Mouse (Mus musculus) liver, postnatal 0 days (tissue): ENCODE measurements at regions not wholly inside any gene's neighbourhood (a gene's known extent, or its start where the extent isn't known, plus 50 kb on each side); places are given as distances from the start of the nearest gene placed in this dataset.

Experiments used
- ATAC-seq: fragments of 200-750 bp; cut with Nextera tagmentation; 2 replicates; pipeline ENCODE4 v1.8.0; 2017; ENCODE audit warnings: mild to moderate bottlenecking, moderate library complexity
- DNase-seq: peaks from one replicate; pipeline ENCODE4 v3.0.0-alpha.2; 2016
- H3K27ac ChIP-seq: fragments of 300-500 bp; sonication (generic); 2 replicates; pipeline ENCODE4 v1.5.1; 2014; ENCODE audit warnings: antibody characterized with exemption, moderate library complexity, mild to moderate bottlenecking, low read depth
- H3K27me3 ChIP-seq: fragments of 300-500 bp; sonication (generic); 2 replicates; pipeline ENCODE4 v1.6.1; 2014; ENCODE audit warnings: low read length, control low read depth, mixed read lengths; ENCODE audit not compliant: insufficient read depth
- H3K36me3 ChIP-seq: fragments of 300-500 bp; sonication (generic); replicated peaks from 2 replicates; pipeline ENCODE4 v1.6.1; 2014; ENCODE audit warnings: mild to moderate bottlenecking, control low read depth, low read length, moderate library complexity, mixed read lengths; ENCODE audit not compliant: insufficient read depth
- H3K4me1 ChIP-seq: fragments of 300-500 bp; sonication (generic); 2 replicates; pipeline ENCODE4 v1.6.1; 2014; ENCODE audit warnings: antibody characterized with exemption, mild to moderate bottlenecking, control low read depth; ENCODE audit not compliant: insufficient read depth
- H3K4me2 ChIP-seq: fragments of 300-500 bp; sonication (generic); 2 replicates; pipeline ENCODE4 v1.6.1; 2014; ENCODE audit warnings: low read depth, mild to moderate bottlenecking, low read length, moderate library complexity, mixed read lengths
- H3K4me3 ChIP-seq: fragments of 300-500 bp; sonication (generic); 2 replicates; pipeline ENCODE4 v1.5.1; 2014; ENCODE audit warnings: low read depth, low read length
- H3K9ac ChIP-seq: fragments of 300-500 bp; sonication (generic); replicated peaks from 2 replicates; pipeline ENCODE4 v1.6.1; 2014; ENCODE audit warnings: mild to moderate bottlenecking, moderate library complexity
- H3K9me3 ChIP-seq: fragments of 300-500 bp; sonication (generic); 2 replicates; pipeline ENCODE4 v1.6.1; 2016; ENCODE audit warnings: mild to moderate bottlenecking, control low read depth, low read length, mixed read lengths
- CTCF ChIP-seq: sonication (generic); IDR thresholded peaks from 2 replicates; pipeline ENCODE4 v1.5.1; 2016; ENCODE audit warnings: antibody characterized with exemption, low read depth
- EP300 ChIP-seq: IDR thresholded peaks from 2 replicates; pipeline ENCODE4 v1.6.1; 2016; ENCODE audit warnings: antibody characterized with exemption, low read depth, mild to moderate bottlenecking
- WGBS: fragments of 180-500 bp; shearing (Covaris S2); extraction: QIAGEN DNeasy Blood & Tissue Kit; methylation state at CpG from one replicate; pipeline ENCODE4 v1.1.7; 2014; ENCODE audit not compliant: insufficient replicate concordance; 5-methylcytosine and 5-hydroxymethylcytosine counted together

- no peak for ATAC-seq
- H3K27ac ChIP-seq: no peak overlapping the region
- H3K4me1 ChIP-seq: no peaks in the 10 kb centered on the region
- no peaks in the 10 kb centered on the region for H3K9me3 ChIP-seq
- no peaks in the 10 kb centered on the region for H3K27me3 ChIP-seq
- TF ChIP-seq EP300 (no peak), CTCF (no peak)
- H3K4me2 ChIP-seq: no peak overlapping the region
- H3K4me3 ChIP-seq: no peak overlapping the region
- no peaks in the 10 kb centered on the region for H3K36me3 ChIP-seq
- WGBS: 50% methylated on average over 8 of the region's 8 CpGs
- no peak for DNase-seq
- no peak overlapping the region for H3K9ac ChIP-seq
Measured at GRCm38 (mm10) chr3:130905101-130905500, 174.9 kb upstream of the Rpl34 start.

- Histone ChIP-seq H3K27ac (no peak overlapping the region), H3K27me3 (no peaks in the 10 kb centered on the region), H3K36me3 (no peaks in the 10 kb centered on the region), H3K4me3 (no peak overlapping the region), H3K4me1 (no peaks in the 10 kb centered on the region), H3K9ac (no peak overlapping the region), H3K9me3 (no peaks in the 10 kb centered on the region), H3K4me2 (no peak overlapping the region)
- 77% methylated on average over 7 of the region's 7 CpGs for WGBS
- no peak for TF ChIP-seq EP300
- TF ChIP-seq CTCF: no peak
- ATAC-seq: no peak
- DNase-seq: no peak
Measured at GRCm38 (mm10) chr3:130903329-130903728, 173.1 kb upstream of the Rpl34 start.

GRCm38 (mm10) chr3:130902376-130902775 is 172.2 kb upstream of the Rpl34 start:
- no peak for DNase-seq
- no peaks in the 10 kb centered on the region for H3K27me3 ChIP-seq
- no peaks in the 10 kb centered on the region for H3K4me1 ChIP-seq
- TF ChIP-seq CTCF (no peak), EP300 (no peak)
- 81% methylated on average over 7 of the region's 7 CpGs for WGBS
- no peak overlapping the region for H3K4me2 ChIP-seq
- no peak for ATAC-seq
- no peaks in the 10 kb centered on the region for H3K9me3 ChIP-seq
- H3K36me3 ChIP-seq: no peaks in the 10 kb centered on the region
- no peak overlapping the region for H3K9ac ChIP-seq
- no peak overlapping the region for H3K27ac ChIP-seq
- no peak overlapping the region for H3K4me3 ChIP-seq

- Histone ChIP-seq H3K4me1 (no peaks in the 10 kb centered on the region), H3K27ac (no peak overlapping the region), H3K27me3 (no peaks in the 10 kb centered on the region), H3K4me3 (no peak overlapping the region), H3K36me3 (no peaks in the 10 kb centered on the region), H3K9me3 (no peaks in the 10 kb centered on the region), H3K9ac (no peak overlapping the region), H3K4me2 (no peak overlapping the region)
- DNase-seq (no peak), ATAC-seq (no peak)
- WGBS: 86% methylated on average over 12 of the region's 12 CpGs
- TF ChIP-seq CTCF (no peak), EP300 (no peak)
Measured at GRCm38 (mm10) chr3:130901343-130901742, 171.1 kb upstream of the Rpl34 start.

- ATAC-seq: no peak
Measured at GRCm38 (mm10) chr3:130900846-130901245, 170.6 kb upstream of the Rpl34 start.

GRCm38 (mm10) chr3:130900054-130900840 is 170.0 kb upstream of the Rpl34 start:
- peak overlapping the region; percentile 7; the same call in 1 of the 2 replicates for H3K4me2 ChIP-seq
- H3K9me3 ChIP-seq: no peaks in the 10 kb centered on the region
- DNase-seq (peak; percentile 30), ATAC-seq (no peak)
- no peaks in the 10 kb centered on the region for H3K36me3 ChIP-seq
- WGBS: 40% methylated on average over 30 of the region's 30 CpGs
- H3K4me1 ChIP-seq: no peaks in the 10 kb centered on the region
- no peaks in the 10 kb centered on the region for H3K27me3 ChIP-seq
- TF ChIP-seq EP300: no peak
- no peak for TF ChIP-seq CTCF
- H3K4me3 ChIP-seq: no peak overlapping the region; the same call in 1 of the 2 replicates
- H3K9ac ChIP-seq: no peak overlapping the region
- no peak overlapping the region for H3K27ac ChIP-seq

More at GRCm38 (mm10) chr3:130900846-130901245, 170.6 kb upstream of the Rpl34 start:
- no peaks in the 10 kb centered on the region for H3K4me1 ChIP-seq
- no peak for DNase-seq
- WGBS: 77% methylated on average over 6 of the region's 6 CpGs
- H3K36me3 ChIP-seq: no peaks in the 10 kb centered on the region
- no peak overlapping the region for H3K27ac ChIP-seq
- no peak overlapping the region for H3K4me3 ChIP-seq
- TF ChIP-seq CTCF: no peak
- no peak for TF ChIP-seq EP300
- H3K4me2 ChIP-seq: no peak overlapping the region
- H3K27me3 ChIP-seq: no peaks in the 10 kb centered on the region
- H3K9me3 ChIP-seq: no peaks in the 10 kb centered on the region
- H3K9ac ChIP-seq: no peak overlapping the region
